Mouse (Mus musculus) activated CD4-positive, CD25-positive, alpha-beta regulatory T cell, adult 4 months (primary cell): ENCODE measurements around the gene Ebf3. TPM values are rescaled to one million over a fixed set of nuclear protein-coding genes. Genes with fewer than 3 reads are reported as not detected.

Experiments
- ATAC-seq: one replicate; pipeline ENCODE4 v1.8.0; 2017
- polyA plus RNA-seq, 2 experiments: library from polyadenylated mRNA; unstranded; fragments of 100-300 nt; shearing (Covaris generic); gene quantifications; one replicate each; pipeline ENCODE4 v1.2.1; 2017

Ebf3 gene
- not detected for polyA plus RNA-seq

DNA sequence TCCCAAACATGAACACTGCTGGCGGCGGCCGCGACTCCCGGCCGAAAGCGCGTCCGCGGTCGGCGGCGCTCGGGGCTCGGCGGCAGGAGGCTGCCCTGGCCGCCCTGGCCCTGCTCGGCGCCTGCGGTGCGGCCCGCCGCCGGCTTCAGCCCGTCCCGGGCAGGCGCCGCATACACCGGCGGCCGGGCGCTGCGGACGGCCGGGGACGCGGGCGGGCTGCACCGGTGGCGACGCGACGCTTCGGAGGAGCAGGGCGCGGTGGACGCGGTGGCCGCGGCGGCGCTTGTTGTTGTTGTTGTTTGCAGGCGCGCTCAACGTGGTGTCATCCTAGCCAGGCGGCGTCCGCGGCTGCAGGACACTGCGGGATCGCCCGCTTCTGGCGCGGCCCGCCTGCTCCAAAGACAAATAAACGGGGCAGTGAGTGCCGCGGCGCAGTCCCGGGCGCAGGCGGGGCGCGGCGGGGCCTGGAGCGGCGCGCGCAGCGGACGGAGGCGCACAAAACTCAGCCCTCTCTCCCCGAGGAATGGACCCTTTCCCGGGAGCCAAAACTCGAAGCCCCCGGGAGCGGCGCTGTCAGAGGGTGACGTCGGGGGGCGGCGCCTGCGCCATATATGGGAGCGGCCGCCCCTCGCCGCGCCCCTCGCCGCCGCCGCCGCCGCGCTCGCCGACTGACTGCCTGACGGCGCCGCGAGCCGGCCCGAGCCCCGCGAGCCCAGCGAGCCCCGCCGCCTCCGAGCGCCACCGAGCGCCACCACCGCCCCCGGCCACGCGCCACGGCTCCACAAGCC lies at the start of gene Ebf3:
Gene Ebf3 (minus strand): TSS at position 542 of the 788 bp plus-strand sequence.
- ATAC-seq = no peak

DNA sequence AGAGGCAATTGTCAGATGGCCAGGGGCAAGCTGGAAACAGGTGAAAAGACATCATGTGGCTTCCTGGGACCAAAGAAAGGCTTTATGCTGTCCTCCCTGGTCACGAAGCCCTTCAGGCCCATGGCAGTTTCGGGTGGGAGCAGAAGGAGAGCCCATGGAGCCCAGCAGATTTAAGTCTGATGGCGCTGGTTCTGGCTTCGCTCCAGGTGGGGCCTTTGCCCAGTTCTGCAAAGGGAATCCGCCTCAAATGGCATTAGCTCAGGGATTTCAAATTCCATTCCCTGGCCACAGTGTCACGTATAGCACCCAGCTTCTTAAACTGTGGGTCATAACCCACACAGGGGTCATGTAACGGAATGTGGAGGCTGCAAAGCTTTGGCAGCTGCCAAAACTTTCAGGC lies 32.6 kb upstream of the Ebf3 start:
- ATAC-seq = no peak

DNA sequence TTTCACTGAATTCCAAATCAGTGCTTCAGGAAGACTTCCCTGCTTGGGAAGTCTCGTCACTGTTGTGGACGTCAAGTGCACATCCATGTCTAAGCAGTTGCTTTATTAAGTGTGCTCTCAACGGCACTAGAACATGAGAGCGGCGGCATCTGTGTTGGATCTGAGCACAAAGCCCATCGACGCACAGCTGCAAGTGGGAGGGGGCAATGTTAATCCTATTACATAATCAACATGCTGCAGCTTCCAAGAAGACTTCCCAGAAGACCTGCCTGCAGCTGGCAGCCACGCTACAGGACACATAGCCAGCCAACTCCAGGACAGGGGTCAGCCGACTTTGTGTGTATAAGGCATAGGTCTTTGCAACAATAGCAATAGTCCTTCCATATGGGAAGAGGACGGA lies 31.8 kb upstream of the Ebf3 start:
- no peak for ATAC-seq

DNA sequence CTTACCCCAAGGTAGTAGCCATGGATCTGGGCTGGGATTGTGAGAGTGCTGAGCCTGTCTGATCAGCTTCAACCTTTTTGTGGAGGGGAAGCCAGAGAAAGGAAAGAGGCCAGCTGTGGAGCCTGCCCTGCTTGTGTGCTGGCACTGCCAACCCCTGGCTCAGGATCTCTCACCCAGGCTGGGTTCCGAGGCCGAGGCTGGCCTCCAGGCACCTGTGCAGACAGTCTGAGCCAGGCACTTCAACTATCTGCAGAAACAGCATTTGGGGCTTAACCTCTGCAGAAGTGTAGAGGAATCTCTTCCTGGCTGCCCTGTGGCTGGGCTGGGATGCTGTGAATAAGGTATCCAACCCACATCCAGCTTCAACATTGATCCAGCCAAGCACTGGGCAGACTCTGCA lies 19.7 kb upstream of the Ebf3 start:
- ATAC-seq = no peak

DNA sequence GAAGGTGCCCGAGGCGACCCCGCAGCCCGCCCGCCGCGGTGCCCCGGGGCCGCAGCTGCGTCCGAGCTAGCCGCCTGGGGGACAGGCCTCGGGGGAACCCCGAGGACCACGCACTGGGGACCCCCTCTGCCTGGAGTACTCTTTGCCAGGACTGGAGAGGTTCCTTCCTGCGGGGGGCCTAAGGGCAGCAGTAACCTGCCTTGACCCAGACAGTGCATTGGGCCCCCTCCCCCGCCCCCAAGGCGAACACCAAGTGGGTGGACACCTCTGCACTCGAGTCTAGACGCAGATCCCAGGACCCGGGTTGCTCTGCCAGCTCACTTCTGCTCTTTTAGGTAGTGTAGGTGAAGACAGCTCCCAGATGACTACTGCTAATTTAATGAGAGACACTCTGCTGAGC lies 8.7 kb upstream of the Ebf3 start:
- ATAC-seq = no peak

DNA sequence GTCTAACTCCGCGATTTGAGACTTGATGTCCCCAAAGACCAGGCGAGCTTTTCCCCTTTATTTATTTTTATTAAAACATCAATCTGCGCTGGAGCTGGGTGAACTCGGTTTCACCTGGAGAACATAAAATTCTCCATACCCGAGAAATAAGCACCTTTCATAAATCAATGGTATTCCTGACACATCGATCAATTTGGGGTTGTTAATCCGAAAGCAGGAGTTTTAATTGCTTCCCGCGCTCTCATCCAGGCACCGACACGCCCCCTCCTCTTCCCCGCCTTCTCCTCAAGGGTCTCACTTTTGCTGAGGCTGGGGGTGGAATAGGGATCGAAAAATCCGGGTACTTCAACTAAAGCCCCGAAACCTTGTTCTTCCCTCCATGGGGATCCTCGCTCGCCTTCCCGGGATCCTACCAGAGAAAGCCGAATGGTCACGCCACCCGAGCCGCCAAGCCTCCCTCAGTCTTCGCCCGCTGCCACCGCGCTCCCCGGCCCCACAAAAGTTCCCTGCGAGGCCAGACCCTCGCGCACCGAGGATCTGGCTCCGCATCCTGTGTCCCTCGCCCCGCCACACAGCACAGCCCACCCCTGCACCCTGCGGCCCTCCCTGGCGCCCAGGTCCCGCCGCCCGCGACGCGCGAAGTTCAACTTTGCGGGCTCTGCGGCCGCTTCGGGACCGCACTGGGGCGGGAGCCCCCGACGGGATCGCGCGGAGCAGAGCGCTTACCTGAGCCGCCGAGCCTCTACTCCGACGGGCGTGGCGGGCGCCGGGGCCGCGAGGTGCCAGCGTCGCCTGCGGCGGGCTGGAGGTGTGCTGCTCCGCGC lies 7.9 kb upstream of the Ebf3 start:
- ATAC-seq = no peak

DNA sequence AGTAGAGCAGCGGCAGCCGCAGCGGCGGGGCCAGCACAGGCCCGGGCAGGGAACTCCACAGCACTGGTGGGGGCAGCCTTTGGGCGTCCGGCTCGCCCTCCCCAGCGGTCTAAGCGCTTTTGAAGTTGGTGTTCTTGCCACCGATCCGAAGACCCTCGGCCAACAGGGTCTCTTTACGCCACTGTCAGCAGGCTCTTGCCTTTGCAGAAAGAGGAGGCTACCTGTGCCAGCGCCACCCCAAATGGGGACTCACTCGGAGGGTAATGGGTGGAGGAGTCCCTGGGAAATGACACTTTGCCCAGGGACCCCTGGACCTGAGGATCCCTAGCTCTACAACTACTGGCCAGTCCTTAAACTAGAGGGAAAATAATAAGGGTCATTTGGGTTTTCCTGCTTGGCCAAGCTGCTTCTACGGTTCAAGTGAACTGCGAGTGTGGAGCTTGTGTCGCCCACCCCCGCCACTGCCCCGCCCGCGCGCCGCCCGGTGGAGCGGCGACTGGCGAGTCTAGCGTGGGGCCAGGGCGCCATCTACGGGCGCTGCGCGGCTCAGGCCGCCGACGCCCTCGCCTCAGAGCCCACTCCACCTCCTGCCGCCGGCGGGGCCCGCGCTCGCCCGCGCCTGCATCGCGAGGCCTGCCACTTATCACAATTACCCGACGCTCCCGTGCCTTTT lies 7.0 kb upstream of the Ebf3 start:
- ATAC-seq = no peak

DNA sequence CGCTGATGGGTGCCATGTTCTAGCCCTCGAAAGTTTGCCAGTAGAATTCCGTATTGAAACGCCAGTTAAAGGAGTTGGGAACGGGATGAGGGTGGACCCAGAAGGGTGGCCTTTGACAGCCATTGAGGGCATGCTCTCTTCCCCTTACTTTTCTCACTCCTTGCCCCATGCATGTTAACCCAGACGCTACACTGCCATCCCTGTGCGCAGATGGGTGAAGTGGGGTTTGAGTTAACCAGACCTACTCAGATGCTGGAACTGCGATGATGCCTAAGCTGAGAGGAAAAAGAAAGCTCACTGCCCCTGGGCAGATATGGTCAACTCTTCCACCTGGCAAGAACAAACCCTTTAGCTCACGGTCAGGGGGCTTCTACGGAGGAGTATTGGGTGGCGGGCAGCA lies 6.1 kb upstream of the Ebf3 start:
- ATAC-seq = no peak

DNA sequence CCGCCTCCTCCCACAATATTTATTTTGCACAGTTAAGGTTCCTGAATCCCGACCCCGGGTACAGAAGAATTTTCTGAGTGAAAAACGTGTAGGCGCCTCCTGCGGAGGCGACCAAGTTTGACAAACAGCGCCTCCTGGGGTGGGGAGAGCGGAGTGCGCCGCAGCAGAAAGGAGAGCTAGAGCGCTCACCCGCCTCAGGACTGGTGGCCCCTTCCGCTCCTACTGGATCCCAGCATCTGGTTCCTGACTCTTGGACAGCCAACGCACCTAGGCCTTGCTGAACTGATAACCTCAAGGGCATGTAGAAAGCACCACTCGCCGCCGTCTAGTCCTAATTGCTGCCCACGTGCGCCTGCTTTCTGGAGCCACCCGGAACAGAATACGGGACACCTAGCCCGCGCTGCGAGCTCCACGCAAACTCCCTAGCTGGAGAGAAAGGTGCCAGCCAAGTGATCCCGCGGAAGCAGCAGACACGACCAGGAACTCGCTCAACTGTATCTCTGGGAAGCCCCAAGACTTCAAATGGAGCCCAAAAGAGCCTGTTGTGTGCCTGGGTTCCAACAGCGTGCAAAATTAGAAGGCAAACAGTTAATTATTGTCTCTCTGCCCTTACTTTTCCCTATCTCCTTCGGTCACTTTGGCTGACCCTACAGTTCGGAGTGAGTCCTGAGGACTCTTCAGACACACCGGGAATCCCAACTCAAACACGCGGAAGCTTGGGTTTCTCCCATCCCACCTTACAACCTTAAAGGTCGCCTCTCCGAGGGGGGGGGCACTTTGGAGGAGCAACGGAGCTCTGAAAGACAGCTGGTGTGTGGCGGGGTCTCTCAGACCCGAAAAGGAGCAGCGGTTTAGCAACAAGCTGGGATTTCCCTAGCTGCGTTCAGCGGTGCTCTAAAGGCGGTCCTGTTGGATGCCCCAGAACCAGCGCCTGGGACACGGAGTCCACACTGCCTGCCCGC lies 5.0 kb upstream of the Ebf3 start:
- no peak for ATAC-seq

DNA sequence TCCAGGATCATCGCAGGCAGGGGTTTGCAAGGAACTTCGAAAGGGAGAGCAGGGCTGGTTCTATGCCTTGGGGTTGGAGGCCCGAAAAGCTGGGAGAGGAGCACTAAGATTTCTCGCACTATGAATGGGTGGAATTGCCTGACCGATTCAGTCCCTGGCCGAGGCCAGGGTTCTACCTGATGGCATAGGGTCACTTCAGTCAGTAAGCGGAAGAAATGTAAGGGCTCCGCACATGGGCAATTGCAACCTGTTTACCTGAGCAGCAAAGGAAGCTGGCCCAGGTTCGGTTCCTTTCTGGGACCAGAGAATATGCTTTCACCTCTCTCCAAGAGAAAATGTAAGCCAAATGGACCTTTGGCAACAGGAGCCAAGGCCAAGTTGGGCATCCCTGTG lies 4.1 kb upstream of the Ebf3 start:
- ATAC-seq = no peak

DNA sequence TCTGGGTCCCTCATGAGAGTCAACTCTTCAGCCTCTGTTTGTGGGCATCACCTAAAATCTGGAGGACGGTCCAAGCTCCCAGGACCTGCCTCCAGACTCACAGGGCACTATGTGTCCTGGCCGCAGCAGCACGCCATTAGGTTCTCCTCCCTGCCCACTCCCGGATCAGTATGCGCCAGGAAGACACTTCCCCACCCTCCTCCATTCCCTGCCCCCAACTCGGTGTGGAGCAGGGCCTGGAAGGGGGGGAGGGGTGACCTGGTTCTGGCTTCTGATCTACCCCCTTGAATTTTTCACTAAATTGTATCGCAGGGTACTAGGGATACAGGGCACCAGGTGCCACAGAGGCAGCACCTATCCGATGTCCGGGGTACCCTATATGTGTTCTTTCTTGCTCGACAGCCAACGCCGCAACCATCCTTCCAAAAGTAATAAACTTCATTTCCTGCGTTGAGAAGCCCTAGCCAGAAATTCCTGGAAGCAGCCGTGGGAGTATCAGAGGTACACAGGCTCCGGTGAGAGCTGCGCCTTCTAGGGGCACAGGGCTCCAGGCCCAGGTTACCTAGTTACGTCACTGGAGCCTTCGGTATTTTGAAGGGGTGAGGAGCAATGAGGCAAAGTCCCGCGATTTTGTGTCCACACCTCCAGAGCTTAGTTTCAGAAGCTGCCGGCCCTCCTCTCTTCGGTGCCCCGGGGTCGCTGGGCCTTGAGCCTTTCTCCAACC lies 3.6 kb upstream of the Ebf3 start:
- ATAC-seq = no peak

DNA sequence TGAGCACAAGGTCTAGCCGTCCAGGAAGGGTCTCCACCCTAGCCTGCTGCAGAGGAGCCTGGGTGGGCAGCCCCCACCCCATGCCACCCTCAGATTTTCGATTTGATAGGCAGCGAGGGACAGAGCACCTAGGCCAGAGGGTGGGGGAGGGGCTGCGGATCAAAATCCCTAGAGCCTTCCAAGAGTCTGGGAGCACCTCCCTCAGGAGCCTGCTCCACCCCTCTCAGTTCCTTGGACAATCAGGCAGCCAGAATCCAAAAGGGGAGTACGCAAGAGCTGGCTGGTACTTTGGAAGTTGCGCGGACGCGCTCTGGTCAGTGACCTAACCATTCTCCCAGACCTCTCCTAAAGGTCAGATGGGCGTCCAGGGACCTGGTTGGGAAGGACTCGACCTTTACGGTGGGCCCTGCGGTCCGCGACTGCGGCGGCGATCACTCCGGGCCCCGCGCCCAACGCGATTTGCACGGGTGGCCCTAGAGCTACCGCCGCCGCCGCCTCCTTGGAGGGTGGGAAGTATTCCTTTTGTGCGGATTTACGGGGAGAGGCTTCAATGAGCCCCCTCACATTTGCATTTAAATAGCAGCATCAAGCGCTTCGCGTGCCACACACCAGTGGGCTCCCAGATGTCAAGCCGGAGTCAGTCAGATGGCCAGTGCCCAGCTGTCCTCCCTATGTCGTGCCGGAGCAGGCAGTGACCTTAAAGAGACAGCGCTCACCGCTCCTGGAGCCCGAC lies 2.8 kb upstream of the Ebf3 start:
- ATAC-seq = no peak

DNA sequence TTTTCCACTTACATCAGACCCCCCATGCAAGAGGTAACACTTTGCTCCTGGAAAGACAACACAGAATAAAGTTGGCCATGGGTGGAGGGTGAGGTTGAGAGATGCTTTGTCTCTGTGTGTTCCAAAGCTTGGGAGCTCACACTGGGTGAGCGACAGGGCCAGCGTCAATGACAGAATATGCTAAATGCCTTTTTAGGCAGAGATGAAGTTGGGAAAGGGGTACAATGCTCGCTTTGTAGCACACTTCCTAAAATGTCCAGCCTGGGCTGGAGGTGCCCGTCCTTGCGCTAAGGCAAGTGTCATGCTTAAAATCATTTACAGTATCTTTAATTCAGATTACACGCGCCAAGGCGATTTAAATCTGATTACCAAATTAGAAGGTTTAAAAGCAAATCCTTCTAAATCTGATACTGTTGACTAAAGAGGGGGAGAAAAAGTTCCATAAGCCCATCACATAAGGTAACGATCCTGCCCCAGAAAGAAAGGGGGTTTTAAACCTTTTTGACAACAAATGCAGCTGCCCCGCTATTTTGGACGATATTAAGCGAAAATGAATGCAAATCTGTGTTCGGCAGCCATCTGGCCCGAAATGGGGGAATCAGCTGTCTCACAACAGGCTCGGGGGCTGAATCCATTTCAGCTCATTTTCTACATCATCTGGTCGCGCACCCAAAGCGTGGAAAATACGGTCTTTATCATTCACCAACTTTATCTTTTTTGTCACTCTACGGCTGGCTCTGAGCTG lies 2.1 kb upstream of the Ebf3 start:
- ATAC-seq = no peak

DNA sequence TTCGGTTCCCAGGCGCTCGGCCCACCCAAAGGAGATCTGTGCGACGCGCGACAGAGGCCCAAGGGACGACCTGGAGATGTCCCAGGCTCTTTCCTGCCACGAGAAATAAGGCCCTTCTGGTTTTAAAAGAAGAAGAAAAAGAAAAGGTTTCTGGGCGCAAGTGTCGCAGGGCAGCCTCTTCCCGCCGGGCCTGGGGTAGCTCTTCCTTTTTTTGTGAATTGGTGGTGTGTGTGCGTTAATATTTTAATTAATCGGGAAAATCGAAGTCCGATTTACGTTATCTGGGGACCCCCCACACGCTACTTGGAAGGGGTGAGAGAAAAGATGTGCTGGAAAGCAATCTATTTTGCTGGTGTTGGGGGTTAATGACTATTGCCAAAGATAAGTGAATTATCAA lies 1.3 kb upstream of the Ebf3 start:
- no peak for ATAC-seq

DNA sequence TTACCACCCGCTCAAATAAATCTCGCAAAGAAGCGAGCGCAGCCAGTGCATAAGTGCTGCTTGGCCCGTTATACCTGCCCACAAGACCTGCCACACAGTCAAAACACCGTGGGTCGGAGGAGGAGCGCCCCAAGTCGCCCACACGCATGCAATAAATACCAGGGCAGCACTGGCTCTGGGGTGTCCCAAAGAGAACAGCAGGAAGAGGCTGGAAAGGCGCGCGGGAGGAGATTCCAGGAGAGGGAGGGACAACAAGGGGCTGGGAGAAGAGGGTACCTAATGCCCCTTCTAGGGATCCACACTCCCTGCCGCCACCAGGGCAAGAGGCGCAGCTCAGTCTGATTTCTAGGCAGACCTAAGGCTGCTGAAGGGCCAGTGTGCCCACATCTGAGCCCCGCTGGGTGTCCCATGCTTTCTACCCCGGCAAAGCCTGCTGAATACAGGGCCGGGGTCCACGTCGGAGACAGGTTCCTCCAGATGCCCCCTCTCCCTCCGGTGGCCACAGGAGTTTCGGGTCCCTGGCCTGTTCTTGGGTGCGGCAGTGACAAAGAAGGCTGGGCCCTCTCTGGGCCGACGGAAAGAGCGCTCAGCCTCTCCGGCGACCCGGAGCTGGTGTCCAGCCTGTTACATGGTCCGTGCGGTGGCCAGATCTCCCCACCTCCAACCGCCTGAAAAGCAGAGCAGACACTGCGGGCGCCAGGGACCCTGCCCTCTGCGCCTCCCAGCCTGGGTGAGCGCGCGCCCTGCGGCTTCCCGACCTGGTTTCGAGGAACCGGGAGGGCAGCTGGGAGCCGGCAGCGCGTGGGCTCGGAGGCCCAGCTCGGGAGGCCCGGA lies 682 bp upstream of the Ebf3 start:
- no peak for ATAC-seq

DNA sequence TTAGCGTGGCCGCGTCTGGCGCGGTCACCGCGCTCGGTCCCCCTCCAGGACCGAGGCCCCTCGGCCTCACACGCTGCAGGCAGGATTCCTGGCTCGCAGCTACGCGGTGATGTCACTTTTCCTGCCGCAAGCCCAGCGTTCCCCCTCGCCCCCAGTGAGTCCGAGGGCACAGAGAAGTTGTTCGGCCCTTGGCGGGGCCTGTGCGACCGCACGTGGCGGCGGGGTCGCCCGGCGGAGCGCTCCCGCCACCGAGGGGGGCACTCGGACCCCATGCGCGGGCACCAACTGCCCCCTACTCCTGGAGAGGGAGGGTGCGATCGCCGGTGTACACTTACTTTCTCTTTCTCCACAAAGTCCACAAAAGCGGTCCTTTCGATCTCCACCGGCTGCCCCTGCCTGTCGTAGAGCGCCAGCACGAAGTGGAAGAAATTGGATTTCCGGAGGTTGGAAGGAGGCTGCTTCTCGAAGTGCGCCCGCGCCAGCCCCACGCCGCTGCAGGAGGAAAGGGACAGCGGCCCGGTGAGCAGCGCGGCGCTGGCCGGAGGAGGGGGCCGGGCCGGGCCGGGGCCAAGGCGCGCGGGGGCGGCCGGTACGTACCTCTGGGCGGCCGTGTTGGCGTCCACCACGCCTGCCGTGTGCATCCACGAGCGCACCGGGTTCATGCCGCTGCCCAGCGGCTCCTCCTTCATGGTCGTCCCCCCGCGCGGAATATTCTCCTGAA lies 902 bp downstream of the Ebf3 start:
- ATAC-seq = no peak

DNA sequence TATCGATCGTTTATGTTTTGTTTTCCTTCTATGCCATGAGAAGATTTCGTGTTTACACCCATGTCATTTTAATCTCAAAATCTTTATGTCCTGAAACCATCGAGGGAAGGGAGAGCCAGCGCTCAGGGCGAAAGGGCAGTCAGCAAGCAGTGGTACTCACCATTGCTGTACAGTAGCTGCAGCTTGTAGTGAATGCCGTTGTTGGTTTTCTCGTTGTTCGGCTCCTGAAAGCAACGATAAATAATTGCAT lies 1.4 kb downstream of the Ebf3 start:
- ATAC-seq = no peak

DNA sequence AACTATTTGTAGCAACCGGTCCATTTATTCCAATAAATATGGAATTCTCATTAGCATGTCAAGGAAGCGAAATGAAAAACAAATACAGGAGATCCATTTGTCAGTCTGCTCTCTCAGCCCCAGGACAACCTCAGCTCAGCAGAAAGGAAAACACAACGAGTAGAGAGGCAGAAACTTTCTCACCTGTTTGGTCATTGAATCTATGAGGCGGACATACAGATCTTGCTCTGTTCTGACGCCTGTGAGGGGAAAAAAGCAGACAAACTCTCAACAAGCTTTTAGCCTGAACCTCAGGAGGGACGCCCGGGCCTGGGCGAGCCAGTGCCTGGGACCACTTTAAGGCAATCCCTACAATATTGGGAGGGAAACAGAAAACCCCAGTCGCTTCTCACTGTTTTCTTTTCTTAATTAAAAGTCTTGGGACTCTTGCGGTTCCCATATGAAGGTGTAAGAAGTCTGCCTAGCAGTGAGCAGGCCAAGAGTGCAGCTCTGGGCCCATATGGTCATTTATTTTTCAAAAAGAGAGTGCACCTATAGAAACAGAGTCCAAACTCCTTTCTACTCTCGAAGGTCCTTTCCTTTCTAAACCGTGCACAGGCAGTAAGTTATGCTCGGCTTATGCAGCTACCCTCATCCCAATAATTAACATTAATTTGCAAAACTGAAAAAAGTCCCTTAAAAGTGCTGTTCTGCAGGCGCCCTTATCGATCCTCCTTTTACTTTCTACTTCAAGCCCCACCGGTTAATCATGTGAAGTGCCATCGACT lies 1.9 kb downstream of the Ebf3 start:
- no peak for ATAC-seq
